Mouse (Mus musculus) midbrain, embryonic 13.5 days (tissue): Measurements from ENCODE around the gene Hgd. TPM values are rescaled to one million over a fixed set of nuclear protein-coding genes. Genes with fewer than 3 reads are reported as not detected.
"Not testable (repeated sequence)": the region's sequence is repeated elsewhere in the genome, so short reads cannot be mapped to it uniquely, and the experiment has no call there.

Experiments
- ATAC-seq: fragments of 200-750 bp; cut with Nextera tagmentation; 2 replicates; pipeline ENCODE4 v1.8.0; 2017; ENCODE audit warnings: mild to moderate bottlenecking, moderate TSS enrichment, moderate library complexity
- H3K27ac ChIP-seq: fragments of 300-500 bp; sonication (generic); 2 replicates; pipeline ENCODE4 v1.5.1; 2015; ENCODE audit warnings: inconsistent platforms, mild to moderate bottlenecking, moderate library complexity
- H3K27me3 ChIP-seq: fragments of 300-500 bp; sonication (generic); 2 replicates; pipeline ENCODE4 v1.6.1; 2015; ENCODE audit warnings: mild to moderate bottlenecking, inconsistent platforms
- H3K36me3 ChIP-seq: fragments of 300-500 bp; sonication (generic); 2 replicates; pipeline ENCODE4 v1.6.1; 2015; ENCODE audit warnings: mild to moderate bottlenecking, inconsistent platforms
- H3K4me1 ChIP-seq: fragments of 300-500 bp; sonication (generic); replicated peaks from 2 replicates; pipeline ENCODE4 v1.6.1; 2015; ENCODE audit warnings: inconsistent platforms
- H3K4me2 ChIP-seq: fragments of 300-500 bp; sonication (generic); replicated peaks from 2 replicates; pipeline ENCODE4 v1.6.1; 2015; ENCODE audit warnings: moderate library complexity, mild to moderate bottlenecking, inconsistent platforms
- H3K4me3 ChIP-seq: fragments of 300-500 bp; sonication (generic); replicated peaks from 2 replicates; pipeline ENCODE4 v1.5.1; 2015; ENCODE audit warnings: mild to moderate bottlenecking, inconsistent platforms
- H3K9ac ChIP-seq: fragments of 300-500 bp; sonication (generic); replicated peaks from 2 replicates; pipeline ENCODE4 v1.6.1; 2015; ENCODE audit warnings: mild to moderate bottlenecking, inconsistent platforms
- H3K9me3 ChIP-seq: fragments of 300-500 bp; sonication (generic); 2 replicates; pipeline ENCODE4 v1.6.1; 2016; ENCODE audit warnings: mild to moderate bottlenecking, inconsistent platforms
- WGBS: fragments of 180-500 bp; shearing (Covaris S2); methylation state at CpG from one replicate; pipeline ENCODE4 v1.1.7; 2015; 5-methylcytosine and 5-hydroxymethylcytosine counted together
- polyA plus RNA-seq: library from polyadenylated mRNA; unstranded; fragments of >200 nt; fragmentation: Nextera tagmentation; extraction: Ambion mirVana; gene quantifications from 2 replicates; pipeline ENCODE4 v1.2.1, GENCODE M21; 2015

Gene Hgd
- polyA plus RNA-seq, 1 experiment from 2014 or later = 0.17 TPM

- H3K36me3 ChIP-seq = peaks cover 13% of the 10 kb centered on the region
- not testable (repeated sequence) for H3K4me3 ChIP-seq, ATAC-seq, H3K4me1 ChIP-seq, H3K4me2 ChIP-seq, H3K27ac ChIP-seq, H3K9ac ChIP-seq, H3K9me3 ChIP-seq, H3K27me3 ChIP-seq
Observed at GRCm38 (mm10) chr16:37640522-37640921, 60.6 kb downstream of the Hgd start.

DNA sequence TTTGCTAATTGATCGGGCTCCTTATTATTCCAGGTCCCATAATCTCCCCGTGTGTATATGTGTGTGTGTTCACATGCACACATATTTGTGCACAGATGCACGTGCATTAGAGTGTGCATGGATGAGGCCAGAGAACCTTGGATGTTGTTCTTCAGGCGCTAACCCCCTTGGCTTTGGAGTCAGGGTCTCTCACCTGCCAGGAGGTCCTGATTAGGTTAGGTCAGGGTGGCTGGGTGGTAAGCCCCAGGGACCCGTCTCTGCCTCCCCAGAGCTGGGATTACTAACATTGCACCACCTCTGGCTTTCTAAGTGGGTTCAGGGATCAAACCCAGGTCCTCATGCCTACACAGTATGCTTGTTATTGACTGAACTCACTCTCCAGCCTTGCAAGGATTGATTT lies 64.5 kb downstream of the Hgd start:
- ATAC-seq = 0 out of 2 replicates have a peak, but pooled peaks have one; percentile 3
- 91% methylated on average over 5 of the region's 5 CpGs for WGBS
- no peaks in the 10 kb centered on the region for H3K4me1 ChIP-seq
- H3K9me3 ChIP-seq = no peaks in the 10 kb centered on the region
- no peak overlapping the region for H3K27ac ChIP-seq
- H3K27me3 ChIP-seq = no peaks in the 10 kb centered on the region
- no peak overlapping the region for H3K4me2 ChIP-seq
- H3K4me3 ChIP-seq = no peak overlapping the region
- H3K9ac ChIP-seq = no peak overlapping the region
- peaks cover 40% of the 10 kb centered on the region for H3K36me3 ChIP-seq

GRCm38 (mm10) chr16:37645211-37645610 lies 65.3 kb downstream of the Hgd start:
- H3K27ac ChIP-seq = no peak overlapping the region
- ATAC-seq = no peak
- 94% methylated on average over 8 of the region's 8 CpGs for WGBS
- H3K36me3 ChIP-seq = peaks cover 40% of the 10 kb centered on the region
- no peak overlapping the region for H3K4me3 ChIP-seq
- no peaks in the 10 kb centered on the region for H3K9me3 ChIP-seq
- no peak overlapping the region for H3K9ac ChIP-seq
- 0 out of 2 replicates have a peak, but pooled peaks cover under 1% of the 10 kb centered on the region for H3K4me1 ChIP-seq
- H3K27me3 ChIP-seq = no peaks in the 10 kb centered on the region
- H3K4me2 ChIP-seq = no peak overlapping the region

GRCm38 (mm10) chr16:37645799-37646198 lies 65.8 kb downstream of the Hgd start:
- no peaks in the 10 kb centered on the region for H3K9me3 ChIP-seq
- ATAC-seq = no peak
- H3K27ac ChIP-seq = no peak overlapping the region
- no peak overlapping the region for H3K4me2 ChIP-seq
- 94% methylated on average over 3 of the region's 3 CpGs for WGBS
- no peak overlapping the region for H3K9ac ChIP-seq
- H3K4me1 ChIP-seq = 0 out of 2 replicates have a peak, but pooled peaks cover 5% of the 10 kb centered on the region
- peaks cover 40% of the 10 kb centered on the region for H3K36me3 ChIP-seq
- H3K4me3 ChIP-seq = no peak overlapping the region
- H3K27me3 ChIP-seq = no peaks in the 10 kb centered on the region

GRCm38 (mm10) chr16:37647067-37647466 lies 67.1 kb downstream of the Hgd start:
- WGBS = 91% methylated on average over 16 of the region's 16 CpGs
- Histone ChIP-seq H3K27ac (no peak overlapping the region), H3K36me3 (peaks cover 42% of the 10 kb centered on the region), H3K4me3 (no peak overlapping the region), H3K9ac (no peak overlapping the region), H3K9me3 (no peaks in the 10 kb centered on the region), H3K4me2 (no peak overlapping the region), H3K27me3 (no peaks in the 10 kb centered on the region), H3K4me1 (peaks cover 6% of the 10 kb centered on the region)
- no peak for ATAC-seq

DNA sequence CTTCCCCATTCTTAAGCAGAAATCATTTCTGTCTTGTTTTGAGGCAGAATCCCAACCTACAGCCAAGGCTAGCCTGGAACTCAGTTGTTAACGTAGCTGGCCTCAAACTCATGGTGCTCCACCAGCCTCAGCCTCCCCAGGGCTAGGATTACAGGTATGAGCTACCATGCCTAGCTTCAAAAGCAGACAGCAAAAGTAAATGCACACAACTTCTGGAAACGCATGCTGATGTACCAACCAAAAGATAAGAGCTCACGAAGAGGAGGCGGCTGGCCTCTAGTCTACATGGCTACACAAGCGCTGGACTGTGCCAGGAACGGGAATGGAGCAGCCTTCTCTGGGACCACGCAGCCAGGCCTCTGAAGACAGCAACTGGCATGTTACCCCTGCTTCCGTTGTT lies 68.0 kb downstream of the Hgd start:
- no peak for ATAC-seq
- Histone ChIP-seq H3K9ac (no peak overlapping the region), H3K4me3 (no peak overlapping the region), H3K4me1 (peaks cover 15% of the 10 kb centered on the region), H3K36me3 (peaks cover 42% of the 10 kb centered on the region), H3K4me2 (no peak overlapping the region), H3K9me3 (no peaks in the 10 kb centered on the region), H3K27ac (no peak overlapping the region), H3K27me3 (no peaks in the 10 kb centered on the region)
- WGBS = 96% methylated on average over 8 of the region's 8 CpGs

GRCm38 (mm10) chr16:37649068-37649467 lies 69.1 kb downstream of the Hgd start:
- Histone ChIP-seq H3K27me3 (no peaks in the 10 kb centered on the region), H3K4me3 (no peak overlapping the region), H3K9ac (no peak overlapping the region), H3K4me2 (no peak overlapping the region), H3K9me3 (no peaks in the 10 kb centered on the region), H3K27ac (no peak overlapping the region), H3K36me3 (peaks cover 41% of the 10 kb centered on the region), H3K4me1 (peaks cover 22% of the 10 kb centered on the region)
- ATAC-seq = no peak
- 92% methylated on average over 5 of the region's 5 CpGs for WGBS

DNA sequence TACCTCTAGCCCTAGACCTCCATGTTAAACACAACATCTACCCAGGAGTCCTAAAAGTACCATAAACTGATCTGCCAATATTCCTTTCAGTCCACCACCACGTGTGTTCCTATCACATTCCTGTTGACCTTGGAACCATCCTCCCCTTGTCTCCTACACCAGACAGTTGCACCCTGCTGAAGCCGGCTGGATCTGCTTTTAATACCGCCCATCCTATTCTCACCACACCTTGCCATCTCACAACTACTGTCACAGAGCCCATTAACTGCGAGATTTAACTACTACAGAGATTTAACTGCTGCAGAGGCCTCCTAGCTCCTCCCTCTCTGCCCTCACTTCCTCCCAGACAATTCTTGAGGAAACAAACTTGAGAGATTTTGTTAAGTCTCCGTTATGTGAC lies 71.5 kb downstream of the Hgd start:
- Histone ChIP-seq H3K9me3 (no peaks in the 10 kb centered on the region), H3K27ac (no peak overlapping the region), H3K36me3 (peaks cover 20% of the 10 kb centered on the region), H3K27me3 (no peaks in the 10 kb centered on the region), H3K4me3 (no peak overlapping the region), H3K4me1 (peaks cover 38% of the 10 kb centered on the region), H3K4me2 (no peak overlapping the region), H3K9ac (no peak overlapping the region)
- 90% methylated on average over 5 of the region's 5 CpGs for WGBS
- no peak for ATAC-seq

DNA sequence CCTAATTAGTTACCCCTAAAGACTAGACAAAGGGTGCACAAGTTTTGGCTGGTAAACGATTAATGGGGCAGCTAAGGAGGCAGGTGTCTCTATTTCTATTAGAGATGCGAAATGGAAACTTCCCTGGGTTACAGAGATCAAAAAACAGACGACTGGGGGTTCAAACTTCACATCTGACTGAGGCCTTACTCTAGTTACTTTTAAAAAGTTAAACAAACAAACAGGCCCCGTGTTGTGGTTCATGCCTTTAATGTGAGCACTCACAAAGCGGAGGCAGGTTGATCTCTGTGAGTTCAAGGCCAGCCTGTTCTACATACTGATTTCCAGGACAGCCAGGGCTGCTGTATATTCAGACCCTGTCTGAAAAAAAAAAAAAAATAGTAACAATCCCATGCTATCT lies 72.7 kb downstream of the Hgd start:
- Histone ChIP-seq H3K36me3 (peaks cover 9% of the 10 kb centered on the region), H3K4me3 (peak overlapping the region; percentile 76), H3K27ac (no peak overlapping the region), H3K9me3 (no peaks in the 10 kb centered on the region), H3K9ac (0 out of 2 replicates have a peak overlapping the region, but pooled peaks have one; percentile 3), H3K4me1 (peaks cover 48% of the 10 kb centered on the region), H3K27me3 (no peaks in the 10 kb centered on the region), H3K4me2 (peak overlapping the region; percentile 77)
- no peak for ATAC-seq
- 87% methylated on average over 5 of the region's 5 CpGs for WGBS

- peak overlapping the region; percentile 3; the same call in 1 of the 2 replicates for H3K9ac ChIP-seq
Observed at GRCm38 (mm10) chr16:37653058-37653457, 73.1 kb downstream of the Hgd start.

GRCm38 (mm10) chr16:37653731-37654657 lies 74.0 kb downstream of the Hgd start, which contains the start of gene Ndufb4:
Ndufb4 (minus strand) TSS chr16:37654453.
- Histone ChIP-seq H3K4me2 (peak within 1 kb of the TSS; percentile 77), H3K9ac (peak within 1 kb of the TSS; percentile 88), H3K27ac (peak within 1 kb of the TSS; percentile 84), H3K36me3 (0 out of 2 replicates have a peak, but pooled peaks cover 2% of the 10 kb centered on the region), H3K4me3 (peak within 1 kb of the TSS; percentile 76), H3K4me1 (peaks cover 48% of the 10 kb centered on the region), H3K9me3 (no peaks in the 10 kb centered on the region), H3K27me3 (no peaks in the 10 kb centered on the region)
- peak; percentile 93 for ATAC-seq
- WGBS = under 1% methylated on average over 52 of the region's 58 CpGs

More at GRCm38 (mm10) chr16:37653058-37653457, 73.1 kb downstream of the Hgd start:
- WGBS = 87% methylated on average over 1 of the region's 1 CpGs
- Histone ChIP-seq H3K4me3 (peak overlapping the region; percentile 76), H3K27ac (no peak overlapping the region), H3K4me1 (peaks cover 48% of the 10 kb centered on the region), H3K36me3 (peaks cover 5% of the 10 kb centered on the region), H3K27me3 (no peaks in the 10 kb centered on the region), H3K4me2 (peak overlapping the region; percentile 77), H3K9me3 (no peaks in the 10 kb centered on the region)
- no peak for ATAC-seq

GRCm38 (mm10) chr16:37654831-37655455 lies 75.0 kb downstream of the Hgd start:
- H3K27ac ChIP-seq = peak overlapping the region; percentile 58; the same call in 1 of the 2 replicates
- no peak overlapping the region for H3K9ac ChIP-seq
- ATAC-seq = peak; percentile 7
- peak overlapping the region; percentile 76; the same call in 1 of the 2 replicates for H3K4me3 ChIP-seq
- no peaks in the 10 kb centered on the region for H3K9me3 ChIP-seq
- WGBS = 60% methylated on average over 4 of the region's 4 CpGs
- H3K4me2 ChIP-seq = peak overlapping the region; percentile 48
- peaks cover 48% of the 10 kb centered on the region for H3K4me1 ChIP-seq
- no peaks in the 10 kb centered on the region for H3K27me3 ChIP-seq
- 0 out of 2 replicates have a peak, but pooled peaks cover 2% of the 10 kb centered on the region for H3K36me3 ChIP-seq
